Mouse (Mus musculus) intestine, postnatal 0 days (tissue): Measurements from ENCODE around the gene Elmo1. TPM values are rescaled to one million over a fixed set of nuclear protein-coding genes. Genes with fewer than 3 reads are reported as not detected.

Experiments
- ATAC-seq: fragments of 200-750 bp; cut with Nextera tagmentation; 2 replicates; pipeline ENCODE4 v1.8.0; 2017; ENCODE audit warnings: mild to moderate bottlenecking, moderate TSS enrichment, moderate library complexity
- H3K27ac ChIP-seq: fragments of 300-500 bp; sonication (generic); 2 replicates; pipeline ENCODE4 v1.5.1; 2014; ENCODE audit warnings: mild to moderate bottlenecking, low read depth, low read length, moderate library complexity
- H3K27me3 ChIP-seq: fragments of 300-500 bp; sonication (generic); replicated peaks from 2 replicates; pipeline ENCODE4 v1.6.1; 2014; ENCODE audit warnings: low read length, mixed read lengths; ENCODE audit not compliant: control insufficient read depth, insufficient read depth
- H3K36me3 ChIP-seq: fragments of 300-500 bp; sonication (generic); 2 replicates; pipeline ENCODE4 v1.6.1; 2014; ENCODE audit warnings: mild to moderate bottlenecking, moderate library complexity; ENCODE audit not compliant: control insufficient read depth, insufficient read depth
- H3K4me1 ChIP-seq: fragments of 300-500 bp; sonication (generic); replicated peaks from 2 replicates; pipeline ENCODE4 v1.6.1; 2014; ENCODE audit warnings: antibody characterized with exemption, low read length, mixed read lengths; ENCODE audit not compliant: control insufficient read depth, insufficient read depth
- H3K4me2 ChIP-seq: fragments of 300-500 bp; sonication (generic); replicated peaks from 2 replicates; pipeline ENCODE4 v1.6.1; 2014; ENCODE audit warnings: low read depth, mild to moderate bottlenecking, moderate library complexity
- H3K4me3 ChIP-seq: fragments of 300-500 bp; sonication (generic); 2 replicates; pipeline ENCODE4 v1.5.1; 2014; ENCODE audit warnings: low read depth, low read length
- H3K9ac ChIP-seq: fragments of 300-500 bp; sonication (generic); 2 replicates; pipeline ENCODE4 v1.6.1; 2014; ENCODE audit warnings: mild to moderate bottlenecking, low read depth, low read length
- H3K9me3 ChIP-seq: fragments of 300-500 bp; sonication (generic); 2 replicates; pipeline ENCODE4 v1.6.1; 2016; ENCODE audit warnings: mixed run types; ENCODE audit not compliant: control insufficient read depth
- CTCF ChIP-seq: sonication (generic); IDR thresholded peaks from 2 replicates; pipeline ENCODE4 v1.5.1; 2016; ENCODE audit warnings: low read depth, mild to moderate bottlenecking, control low read depth, antibody characterized with exemption, moderate library complexity
- WGBS: fragments of 180-500 bp; shearing (Covaris S2); extraction: QIAGEN DNeasy Blood & Tissue Kit; methylation state at CpG from one replicate; pipeline ENCODE4 v1.1.7; 2014; 5-methylcytosine and 5-hydroxymethylcytosine counted together
- polyA plus RNA-seq: library from polyadenylated mRNA; unstranded; fragments of >200 nt; fragmentation: Nextera tagmentation; extraction: Ambion mirVana; gene quantifications from 2 replicates; pipeline ENCODE4 v1.2.1, GENCODE M21; 2015

Elmo1 gene
- polyA plus RNA-seq, 1 experiment from 2014 or later: 8.2 TPM

- H3K4me3 ChIP-seq: peak overlapping the region; percentile 21; the same call in 1 of the 2 replicates
- H3K36me3 ChIP-seq: no peaks in the 10 kb centered on the region
- no peak overlapping the region for H3K9ac ChIP-seq
- no peaks in the 10 kb centered on the region for H3K9me3 ChIP-seq
- no peaks in the 10 kb centered on the region for H3K27me3 ChIP-seq
- 30% methylated on average over 4 of the region's 4 CpGs for WGBS
- peak; percentile 71 for ATAC-seq
- no peak for TF ChIP-seq CTCF
- H3K4me1 ChIP-seq: peaks cover 27% of the 10 kb centered on the region
- peak overlapping the region; percentile 69 for H3K27ac ChIP-seq
- peak overlapping the region; percentile 46; the same call in 1 of the 2 replicates for H3K4me2 ChIP-seq
Measured at GRCm38 (mm10) chr13:20131998-20132371, 41.6 kb downstream of the Elmo1 start.

- Histone ChIP-seq H3K9me3 (no peaks in the 10 kb centered on the region), H3K36me3 (no peaks in the 10 kb centered on the region), H3K27me3 (no peaks in the 10 kb centered on the region), H3K4me3 (no peak overlapping the region), H3K27ac (peak overlapping the region; percentile 46), H3K4me1 (peaks cover 19% of the 10 kb centered on the region), H3K9ac (no peak overlapping the region), H3K4me2 (0 out of 2 replicates have a peak overlapping the region, but pooled peaks have one; percentile 3)
- peak; percentile 31; the same call in 1 of the 2 replicates for ATAC-seq
- 22% methylated on average over 6 of the region's 6 CpGs for WGBS
- no peak for TF ChIP-seq CTCF
Measured at GRCm38 (mm10) chr13:20133602-20134394, 43.4 kb downstream of the Elmo1 start.

DNA sequence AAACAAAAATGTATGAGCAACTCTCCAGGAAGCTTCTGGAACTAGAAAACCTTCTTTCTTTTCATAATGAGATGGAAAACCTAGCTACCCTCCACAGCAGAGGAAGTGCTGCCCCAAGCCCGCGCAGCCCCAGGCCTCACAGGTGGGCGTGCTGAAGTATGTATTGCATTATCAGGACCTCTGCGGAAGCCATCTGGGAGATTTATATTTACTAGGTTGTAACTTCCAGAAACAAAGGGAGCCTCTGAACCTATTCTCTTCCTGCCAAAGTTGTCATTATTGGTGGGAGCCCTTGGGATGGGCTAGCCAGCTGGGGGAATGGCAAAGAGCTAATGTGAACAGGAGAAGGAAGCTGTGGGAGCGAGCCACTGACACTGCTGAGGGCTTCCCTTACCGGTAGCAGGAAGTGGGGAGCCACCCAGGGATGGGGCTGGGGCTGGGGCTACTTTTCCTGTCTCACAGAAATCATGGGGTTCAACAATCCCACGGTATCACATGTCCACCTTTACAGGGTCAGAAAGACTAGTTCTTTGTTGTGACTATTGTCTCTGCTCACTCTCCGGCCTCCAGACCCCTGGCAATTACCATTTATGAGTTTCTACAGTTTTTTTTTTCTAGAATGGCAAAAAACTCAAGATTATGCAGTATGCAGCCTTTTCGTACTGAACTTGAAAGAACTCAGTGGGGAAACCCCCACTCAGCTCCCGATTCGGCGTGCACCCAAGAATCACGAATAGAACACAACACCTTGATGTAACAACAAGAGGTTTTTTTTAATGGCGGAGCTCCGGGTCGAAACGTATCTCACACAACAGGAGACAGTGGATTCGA lies 44.2 kb downstream of the Elmo1 start:
- H3K4me1 ChIP-seq: peaks cover 19% of the 10 kb centered on the region
- TF ChIP-seq CTCF: no peak
- 73% methylated on average over 18 of the region's 18 CpGs for WGBS
- H3K4me3 ChIP-seq: no peak overlapping the region
- H3K27ac ChIP-seq: peak overlapping the region; percentile 3; the same call in 1 of the 2 replicates
- H3K9me3 ChIP-seq: no peaks in the 10 kb centered on the region
- H3K27me3 ChIP-seq: no peaks in the 10 kb centered on the region
- no peak overlapping the region for H3K4me2 ChIP-seq
- H3K36me3 ChIP-seq: no peaks in the 10 kb centered on the region
- no peak overlapping the region for H3K9ac ChIP-seq
- no peak for ATAC-seq

DNA sequence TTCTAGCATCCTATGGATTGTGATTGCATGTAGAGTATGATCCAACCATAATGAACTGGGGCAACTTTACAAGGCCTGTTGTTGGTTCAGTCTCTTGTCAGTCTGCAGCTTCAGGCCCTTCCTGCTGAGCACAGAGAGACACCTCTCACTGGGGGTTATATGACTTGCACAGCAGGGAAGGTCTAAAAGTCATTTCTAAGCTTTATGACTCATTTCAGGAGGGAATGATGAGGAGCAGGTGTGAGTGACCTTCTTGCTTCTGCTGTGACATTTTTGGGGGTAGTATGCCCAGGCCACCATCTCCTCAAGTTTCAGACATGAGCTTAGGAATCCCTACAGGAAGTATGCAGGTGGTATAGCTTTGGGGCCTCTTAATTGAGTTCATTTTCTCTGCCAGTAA lies 46.4 kb downstream of the Elmo1 start:
- Histone ChIP-seq H3K27me3 (no peaks in the 10 kb centered on the region), H3K4me2 (no peak overlapping the region), H3K9me3 (no peaks in the 10 kb centered on the region), H3K4me3 (no peak overlapping the region), H3K9ac (no peak overlapping the region), H3K36me3 (no peaks in the 10 kb centered on the region), H3K27ac (no peak overlapping the region), H3K4me1 (peaks cover 19% of the 10 kb centered on the region)
- peak; percentile 31; the same call in 1 of the 2 replicates for ATAC-seq
- no peak for TF ChIP-seq CTCF

GRCm38 (mm10) chr13:20138466-20138865 lies 48.1 kb downstream of the Elmo1 start:
- H3K27ac ChIP-seq: no peak overlapping the region
- peaks cover 12% of the 10 kb centered on the region for H3K4me1 ChIP-seq
- H3K9me3 ChIP-seq: no peaks in the 10 kb centered on the region
- H3K4me3 ChIP-seq: no peak overlapping the region
- ATAC-seq: no peak
- H3K4me2 ChIP-seq: no peak overlapping the region
- no peaks in the 10 kb centered on the region for H3K27me3 ChIP-seq
- H3K36me3 ChIP-seq: no peaks in the 10 kb centered on the region
- no peak for TF ChIP-seq CTCF
- 29% methylated on average over 3 of the region's 3 CpGs for WGBS
- no peak overlapping the region; the same call in 1 of the 2 replicates for H3K9ac ChIP-seq

DNA sequence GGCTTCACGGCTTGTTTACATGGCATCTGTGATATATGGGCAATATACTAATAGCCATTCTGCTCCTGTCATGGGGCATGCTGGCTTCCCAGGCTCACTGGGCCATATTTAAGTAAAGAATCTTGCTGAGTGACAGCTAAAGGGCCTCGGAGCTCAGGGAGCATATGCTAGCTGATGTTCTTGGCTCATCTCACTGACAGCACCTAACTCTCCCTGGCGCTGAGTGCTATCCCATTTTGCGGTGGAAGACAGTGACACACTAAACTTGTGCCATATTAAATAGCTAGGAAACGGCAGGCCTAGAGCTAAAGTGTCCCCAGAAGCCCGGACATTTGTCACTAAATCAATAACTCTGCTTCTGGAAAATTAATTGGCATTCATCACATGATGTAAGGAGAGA lies 48.7 kb downstream of the Elmo1 start:
- H3K4me2 ChIP-seq: no peak overlapping the region
- no peaks in the 10 kb centered on the region for H3K9me3 ChIP-seq
- H3K27ac ChIP-seq: no peak overlapping the region
- TF ChIP-seq CTCF: no peak
- no peak overlapping the region for H3K4me3 ChIP-seq
- no peaks in the 10 kb centered on the region for H3K36me3 ChIP-seq
- 59% methylated on average over 6 of the region's 6 CpGs for WGBS
- peaks cover 10% of the 10 kb centered on the region for H3K4me1 ChIP-seq
- no peak overlapping the region for H3K9ac ChIP-seq
- ATAC-seq: no peak
- no peaks in the 10 kb centered on the region for H3K27me3 ChIP-seq
